Mouse (Mus musculus) cortical plate, adult 2 months (tissue): ENCODE measurements at regions not wholly inside any gene's neighbourhood (a gene's known extent, or its start where the extent isn't known, plus 50 kb on each side); places are given as distances from the start of the nearest gene placed in this dataset.

Experiments
- CTCF ChIP-seq: fragments of 200-500 bp; IDR thresholded peaks from 2 replicates; pipeline ENCODE4 v1.5.1; 2011; ENCODE audit warnings: mild to moderate bottlenecking, control low read depth, low read length; ENCODE audit not compliant: insufficient read depth; ENCODE audit errors: extremely low read depth
- POLR2A ChIP-seq: fragments of 200-500 bp; IDR thresholded peaks from 2 replicates; pipeline ENCODE4 v1.6.1; 2011; ENCODE audit warnings: mild to moderate bottlenecking, low read length, control low read depth; ENCODE audit not compliant: insufficient read depth; ENCODE audit errors: extremely low read depth

DNA sequence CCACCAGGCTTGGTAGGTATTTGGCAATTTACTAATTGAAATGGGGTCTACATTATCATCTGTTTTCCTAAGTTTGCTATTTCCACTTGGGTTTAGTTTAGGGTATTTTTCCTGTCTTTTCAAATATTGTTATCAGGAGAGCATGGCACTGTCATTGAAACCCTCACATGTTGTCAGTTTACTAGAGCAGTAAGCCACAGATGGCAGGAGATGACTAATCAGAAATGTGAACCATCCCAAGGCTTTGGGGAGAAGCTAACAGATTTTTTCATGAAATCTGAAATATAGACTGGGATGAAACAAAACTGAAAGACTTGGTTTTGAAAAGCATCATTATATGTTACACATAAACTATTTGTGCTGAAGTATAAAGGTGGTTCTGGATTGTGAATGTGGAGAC, 178.8 kb downstream of the Kcnrg start:
- TF ChIP-seq CTCF, result no peak
- TF ChIP-seq POLR2A, result no peak
